Mouse (Mus musculus) hindbrain, embryonic 16.5 days (tissue): ENCODE measurements at regions not wholly inside any gene's neighbourhood (a gene's known extent, or its start where the extent isn't known, plus 50 kb on each side); places are given as distances from the start of the nearest gene placed in this dataset.
"Not testable (repeated sequence)": the region's sequence is repeated elsewhere in the genome, so short reads cannot be mapped to it uniquely, and the experiment has no call there.

Experiments used
- ATAC-seq: fragments of 200-750 bp; cut with Nextera tagmentation; 2 replicates; pipeline ENCODE4 v1.8.0; 2017; ENCODE audit warnings: moderate TSS enrichment, moderate library complexity
- H3K27ac ChIP-seq: fragments of 300-500 bp; sonication (generic); 2 replicates; pipeline ENCODE4 v1.5.1; 2014; ENCODE audit warnings: low read depth, mild to moderate bottlenecking, control low read depth, low read length, moderate library complexity
- H3K27me3 ChIP-seq: fragments of 300-500 bp; sonication (generic); replicated peaks from 2 replicates; pipeline ENCODE4 v1.6.1; 2014; ENCODE audit warnings: low read length; ENCODE audit not compliant: control insufficient read depth, insufficient read depth
- H3K36me3 ChIP-seq: fragments of 300-500 bp; sonication (generic); 2 replicates; pipeline ENCODE4 v1.6.1; 2014; ENCODE audit warnings: mild to moderate bottlenecking, low read length, moderate library complexity, mixed read lengths; ENCODE audit not compliant: control insufficient read depth, insufficient read depth
- H3K4me1 ChIP-seq: fragments of 300-500 bp; sonication (generic); 2 replicates; pipeline ENCODE4 v1.6.1; 2014; ENCODE audit warnings: low read depth, low read length; ENCODE audit not compliant: control insufficient read depth, insufficient read depth
- H3K4me2 ChIP-seq: fragments of 300-500 bp; sonication (generic); 2 replicates; pipeline ENCODE4 v1.6.1; 2014; ENCODE audit warnings: mild to moderate bottlenecking, low read length, control low read depth, moderate library complexity
- H3K4me3 ChIP-seq: fragments of 300-500 bp; sonication (generic); 2 replicates; pipeline ENCODE4 v1.5.1; 2014; ENCODE audit warnings: mild to moderate bottlenecking, low read length, control low read depth, moderate library complexity
- H3K9ac ChIP-seq: fragments of 300-500 bp; sonication (generic); 2 replicates; pipeline ENCODE4 v1.6.1; 2014; ENCODE audit warnings: low read depth, mild to moderate bottlenecking, control low read depth, low read length, moderate library complexity
- H3K9me3 ChIP-seq: fragments of 300-500 bp; sonication (generic); 2 replicates; pipeline ENCODE4 v1.6.1; 2014; ENCODE audit warnings: mild to moderate bottlenecking, low read length, moderate library complexity; ENCODE audit not compliant: control insufficient read depth
- WGBS: fragments of 180-500 bp; shearing (Covaris S2); extraction: QIAGEN DNeasy Blood & Tissue Kit; methylation state at CpG from one replicate; pipeline ENCODE4 v1.1.7; 2014; 5-methylcytosine and 5-hydroxymethylcytosine counted together

DNA sequence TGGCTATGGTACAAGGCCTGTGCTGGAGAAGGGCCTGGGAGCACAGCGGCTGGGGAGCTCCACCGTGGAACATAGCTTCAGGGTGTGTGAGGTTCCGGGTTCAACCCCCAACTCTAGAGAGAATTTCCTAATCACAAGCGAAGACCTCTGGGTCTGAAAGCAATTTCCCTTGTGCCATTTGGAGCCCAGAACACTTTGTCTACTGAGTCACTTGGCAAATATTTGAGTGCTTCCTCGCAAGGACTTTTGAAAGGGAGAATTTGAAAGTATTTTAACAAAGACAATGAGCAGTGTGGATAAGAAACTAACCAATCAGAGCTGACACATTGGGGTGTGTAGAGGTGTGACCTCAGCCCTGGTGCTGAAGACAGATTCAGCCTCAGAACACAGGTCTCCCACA, 80.9 kb downstream of the Rhob start:
- Histone ChIP-seq H3K27ac (no peak overlapping the region), H3K4me3 (no peak overlapping the region), H3K27me3 (no peaks in the 10 kb centered on the region), H3K4me1 (no peaks in the 10 kb centered on the region), H3K36me3 (no peaks in the 10 kb centered on the region), H3K4me2 (no peak overlapping the region), H3K9ac (no peak overlapping the region), H3K9me3 (no peaks in the 10 kb centered on the region)
- ATAC-seq: no peak
- 79% methylated on average over 5 of the region's 5 CpGs for WGBS

DNA sequence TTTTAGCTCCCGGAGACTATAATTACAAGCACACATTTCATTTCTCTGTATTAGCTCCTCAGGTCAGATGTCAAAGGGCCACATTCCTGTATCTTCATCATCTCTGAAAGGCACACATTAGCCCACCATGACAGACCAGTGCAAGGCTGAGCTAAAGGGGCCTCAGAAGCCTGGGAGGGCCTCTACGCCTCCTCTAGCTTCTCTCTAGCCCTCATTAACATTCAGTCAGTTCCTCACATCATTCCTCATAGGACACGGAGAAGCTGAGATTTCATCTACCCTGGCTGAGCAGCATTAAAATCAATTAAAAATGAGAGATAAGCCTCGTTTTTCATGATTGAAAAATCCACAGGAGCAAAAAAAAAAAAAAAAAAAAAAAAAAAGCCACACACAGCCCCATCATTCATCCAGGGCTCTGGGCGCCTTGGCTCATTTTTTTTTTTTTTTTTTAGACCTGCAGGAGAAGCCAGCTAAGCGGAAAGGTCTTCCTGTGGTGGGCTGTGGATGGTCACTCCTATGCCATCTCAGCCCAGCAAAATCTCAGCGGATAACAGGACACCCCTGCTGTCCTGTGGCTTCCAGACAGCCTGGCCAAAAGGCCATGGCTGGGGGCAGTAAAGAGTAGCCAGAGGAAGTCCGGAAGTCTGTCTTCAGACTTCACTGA, 82.5 kb downstream of the Rhob start:
- 48% methylated on average over 8 of the region's 8 CpGs for WGBS
- no peaks in the 10 kb centered on the region for H3K9me3 ChIP-seq
- no peaks in the 10 kb centered on the region for H3K4me1 ChIP-seq
- H3K27me3 ChIP-seq: no peaks in the 10 kb centered on the region
- H3K4me2 ChIP-seq: no peak overlapping the region
- H3K36me3 ChIP-seq: no peaks in the 10 kb centered on the region
- ATAC-seq: peak; percentile 77
- 0 out of 2 replicates have a peak overlapping the region, but pooled peaks have one; percentile 40 for H3K27ac ChIP-seq
- H3K9ac ChIP-seq: no peak overlapping the region
- no peak overlapping the region for H3K4me3 ChIP-seq

- 96% methylated on average over 2 of the region's 2 CpGs for WGBS
- Histone ChIP-seq H3K4me1 (peaks cover 5% of the 10 kb centered on the region), H3K27me3 (no peaks in the 10 kb centered on the region), H3K27ac (no peak overlapping the region), H3K9me3 (no peaks in the 10 kb centered on the region), H3K4me2 (no peak overlapping the region), H3K9ac (no peak overlapping the region), H3K36me3 (no peaks in the 10 kb centered on the region), H3K4me3 (no peak overlapping the region)
- no peak for ATAC-seq
Measured at GRCm38 (mm10) chr12:8412125-8412524, 87.7 kb downstream of the Rhob start.

GRCm38 (mm10) chr12:8410410-8411341, 89.1 kb downstream of the Rhob start:
- no peak overlapping the region for H3K9ac ChIP-seq
- ATAC-seq: peak; percentile 67; the same call in 1 of the 2 replicates
- H3K4me3 ChIP-seq: no peak overlapping the region
- peak overlapping the region; percentile 46 for H3K4me2 ChIP-seq
- H3K9me3 ChIP-seq: no peaks in the 10 kb centered on the region
- 45% methylated on average over 24 of the region's 24 CpGs for WGBS
- no peaks in the 10 kb centered on the region for H3K27me3 ChIP-seq
- H3K27ac ChIP-seq: no peak overlapping the region
- no peaks in the 10 kb centered on the region for H3K36me3 ChIP-seq
- peaks cover 5% of the 10 kb centered on the region for H3K4me1 ChIP-seq

DNA sequence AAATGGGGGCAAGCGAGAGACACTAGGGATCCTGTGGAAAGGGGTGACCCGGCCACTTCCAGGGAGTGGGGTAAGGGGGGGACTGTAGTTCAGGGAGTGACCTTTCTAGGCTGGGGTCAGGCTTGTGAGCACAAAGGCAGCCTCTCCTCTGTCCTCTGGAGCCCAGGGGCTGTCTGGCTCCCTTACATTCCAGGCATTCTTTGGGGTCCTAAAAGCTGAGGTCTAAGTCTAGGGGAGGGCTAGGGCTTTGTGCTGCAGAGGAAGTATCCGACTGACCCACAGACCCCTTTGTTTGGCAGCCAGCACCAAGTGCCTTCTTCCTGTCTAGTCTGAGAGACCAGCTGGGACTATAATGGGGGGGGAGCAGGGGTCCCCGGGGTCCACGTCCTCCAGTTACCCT, 88.9 kb downstream of the Hs1bp3 start:
- H3K9ac ChIP-seq: no peak overlapping the region
- peak; percentile 34; the same call in 1 of the 2 replicates for ATAC-seq
- H3K4me1 ChIP-seq: no peaks in the 10 kb centered on the region
- no peaks in the 10 kb centered on the region for H3K36me3 ChIP-seq
- 16% methylated on average over 5 of the region's 5 CpGs for WGBS
- H3K9me3 ChIP-seq: no peaks in the 10 kb centered on the region
- H3K27ac ChIP-seq: no peak overlapping the region
- H3K4me3 ChIP-seq: no peak overlapping the region
- no peaks in the 10 kb centered on the region for H3K27me3 ChIP-seq
- H3K4me2 ChIP-seq: no peak overlapping the region

GRCm38 (mm10) chr12:8401376-8401775, 88.1 kb downstream of the Hs1bp3 start:
- no peaks in the 10 kb centered on the region for H3K4me1 ChIP-seq
- H3K36me3 ChIP-seq: no peaks in the 10 kb centered on the region
- H3K4me3 ChIP-seq: no peak overlapping the region
- no peaks in the 10 kb centered on the region for H3K9me3 ChIP-seq
- H3K27ac ChIP-seq: no peak overlapping the region
- no peak overlapping the region for H3K9ac ChIP-seq
- H3K4me2 ChIP-seq: no peak overlapping the region
- H3K27me3 ChIP-seq: no peaks in the 10 kb centered on the region
- ATAC-seq: no peak
- WGBS: 85% methylated on average over 2 of the region's 2 CpGs

GRCm38 (mm10) chr12:8400345-8401130, 87.3 kb downstream of the Hs1bp3 start:
- ATAC-seq: no peak
- H3K4me3 ChIP-seq: no peak overlapping the region
- no peaks in the 10 kb centered on the region for H3K36me3 ChIP-seq
- no peak overlapping the region for H3K9ac ChIP-seq
- no peak overlapping the region for H3K4me2 ChIP-seq
- no peaks in the 10 kb centered on the region for H3K27me3 ChIP-seq
- 87% methylated on average over 10 of the region's 10 CpGs for WGBS
- no peaks in the 10 kb centered on the region for H3K4me1 ChIP-seq
- H3K27ac ChIP-seq: no peak overlapping the region
- no peaks in the 10 kb centered on the region for H3K9me3 ChIP-seq

DNA sequence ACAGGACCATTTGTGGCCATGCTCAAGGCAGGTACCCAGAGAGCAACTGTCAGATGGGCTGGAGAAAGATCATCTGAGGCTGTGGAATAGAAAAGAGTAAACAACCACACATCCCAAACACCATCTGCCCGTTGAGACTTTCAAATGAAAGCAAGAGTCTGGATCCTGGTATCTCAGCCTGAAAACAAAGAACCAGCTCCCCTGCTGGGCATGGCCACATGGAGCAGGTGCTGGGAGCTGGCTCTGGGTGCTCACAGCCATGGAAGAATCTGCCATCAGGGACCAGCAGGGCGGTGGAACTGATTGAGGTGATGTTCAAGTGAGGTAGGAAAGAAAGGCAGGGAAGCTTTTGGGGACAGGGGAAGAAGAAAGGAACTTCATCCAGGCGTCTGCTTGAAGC, 85.6 kb downstream of the Hs1bp3 start:
- Histone ChIP-seq H3K4me1 (peaks cover 5% of the 10 kb centered on the region; the same call in 1 of the 2 replicates), H3K4me3 (no peak overlapping the region), H3K27ac (no peak overlapping the region), H3K9ac (no peak overlapping the region), H3K9me3 (no peaks in the 10 kb centered on the region), H3K36me3 (no peaks in the 10 kb centered on the region), H3K27me3 (no peaks in the 10 kb centered on the region), H3K4me2 (no peak overlapping the region)
- WGBS: 66% methylated on average over 3 of the region's 3 CpGs
- no peak for ATAC-seq

- not testable (repeated sequence) for ATAC-seq, H3K4me2 ChIP-seq, H3K27me3 ChIP-seq, H3K36me3 ChIP-seq, H3K9me3 ChIP-seq, H3K27ac ChIP-seq, H3K4me1 ChIP-seq, H3K4me3 ChIP-seq, H3K9ac ChIP-seq
- 83% methylated on average over 6 of the region's 6 CpGs for WGBS
Measured at GRCm38 (mm10) chr12:8396408-8396807, 83.2 kb downstream of the Hs1bp3 start.
